Mouse (Mus musculus) kidney, adult 2 months (tissue): Measurements from ENCODE around the gene 1110051M20Rik.

ENCODE experiments used
- CTCF ChIP-seq: fragments of 200-500 bp; conservative IDR thresholded peaks from 2 replicates; pipeline ENCODE4 v1.5.1; 2011; ENCODE audit warnings: low read depth, mild to moderate bottlenecking, control low read depth, low read length, moderate library complexity, mixed read lengths; ENCODE audit not compliant: insufficient read depth, insufficient read length
- POLR2A ChIP-seq: fragments of 200-500 bp; IDR thresholded peaks from one replicate; pipeline ENCODE4 v1.6.1; 2011; ENCODE audit warnings: low read depth, low read length, control low read depth

- TF ChIP-seq CTCF = no peak
- no peak for TF ChIP-seq POLR2A
Measured at GRCm38 (mm10) chr2:91449662-91450061, 5.2 kb upstream of the 1110051M20Rik start.
